Mouse (Mus musculus): ENCODE data around the gene Arhgef33. TPM values are rescaled to one million over a fixed set of nuclear protein-coding genes. Genes with fewer than 3 reads are reported as not detected.
"Not testable (repeated sequence)": the region's sequence is repeated elsewhere in the genome, so short reads cannot be mapped to it uniquely, and the experiment has no call there.

Arhgef33 gene
- polyA plus RNA-seq, 1 experiment from 2014 or later: 1.2 TPM

- no peak overlapping the region for H3K27ac ChIP-seq (ENCODE audit: low read length)
- H3K9me3 ChIP-seq (ENCODE audit: control insufficient read depth, low read depth, low read length): no peaks in the 10 kb centered on the region
- WGBS: 87% methylated on average over 8 of the region's 8 CpGs
- no peak for ATAC-seq (ENCODE audit: insufficient number of reproducible peaks, insufficient read depth, low FRiP score, low read depth)
- H3K4me1 ChIP-seq (ENCODE audit: control insufficient read depth, insufficient read depth, low read length): no peaks in the 10 kb centered on the region
- no peak overlapping the region for H3K9ac ChIP-seq (replicated peaks; ENCODE audit: low read depth, low read length)
- H3K36me3 ChIP-seq (ENCODE audit: control insufficient read depth, insufficient read depth, low read length): no peaks in the 10 kb centered on the region
- no peaks in the 10 kb centered on the region for H3K27me3 ChIP-seq (ENCODE audit: control insufficient read depth, insufficient read depth, low read length)
- no peak overlapping the region for H3K4me3 ChIP-seq (ENCODE audit: low read depth, low read length)
- no peak overlapping the region for H3K4me2 ChIP-seq (replicated peaks; ENCODE audit: low read depth, low read length)
Observed at GRCm38 (mm10) chr17:80360245-80360644, 53.0 kb downstream of the Arhgef33 start.

- WGBS: 88% methylated on average over 5 of the region's 5 CpGs
- H3K4me2 ChIP-seq (replicated peaks; ENCODE audit: low read depth, low read length): no peak overlapping the region
- no peak overlapping the region for H3K27ac ChIP-seq (ENCODE audit: low read length)
- H3K4me1 ChIP-seq (ENCODE audit: control insufficient read depth, insufficient read depth, low read length): no peaks in the 10 kb centered on the region
- H3K27me3 ChIP-seq (ENCODE audit: control insufficient read depth, insufficient read depth, low read length): 0 out of 2 replicates have a peak, but pooled peaks cover 3% of the 10 kb centered on the region
- H3K4me3 ChIP-seq (ENCODE audit: low read depth, low read length): no peak overlapping the region
- no peaks in the 10 kb centered on the region for H3K9me3 ChIP-seq (ENCODE audit: control insufficient read depth, low read depth, low read length)
- no peak for ATAC-seq (ENCODE audit: insufficient number of reproducible peaks, insufficient read depth, low FRiP score, low read depth)
- no peak overlapping the region for H3K9ac ChIP-seq (replicated peaks; ENCODE audit: low read depth, low read length)
- no peaks in the 10 kb centered on the region for H3K36me3 ChIP-seq (ENCODE audit: control insufficient read depth, insufficient read depth, low read length)
Observed at GRCm38 (mm10) chr17:80367276-80367675, 60.1 kb downstream of the Arhgef33 start.

GRCm38 (mm10) chr17:80368606-80369005, 61.4 kb downstream of the Arhgef33 start:
- 79% methylated on average over 9 of the region's 9 CpGs for WGBS

GRCm38 (mm10) chr17:80372989-80373725, 66.0 kb downstream of the Arhgef33 start, which contains the start of gene Gm10190:
TSS of gene Gm10190 (minus strand) at chr17:80373541.
- H3K4me3 ChIP-seq (ENCODE audit: low read depth, low read length): peak within 1 kb of the TSS; percentile 37
- 5% methylated on average over 95 of the region's 102 CpGs for WGBS

More at GRCm38 (mm10) chr17:80368606-80369005, 61.4 kb downstream of the Arhgef33 start:
- Histone ChIP-seq H3K9ac (replicated peaks; ENCODE audit: low read depth, low read length) (no peak overlapping the region), H3K27ac (ENCODE audit: low read length) (no peak overlapping the region), H3K4me2 (replicated peaks; ENCODE audit: low read depth, low read length) (no peak overlapping the region), H3K4me3 (ENCODE audit: low read depth, low read length) (no peak overlapping the region), H3K9me3 (ENCODE audit: control insufficient read depth, low read depth, low read length) (no peaks in the 10 kb centered on the region), H3K4me1 (ENCODE audit: control insufficient read depth, insufficient read depth, low read length) (no peaks in the 10 kb centered on the region), H3K36me3 (ENCODE audit: control insufficient read depth, insufficient read depth, low read length) (no peaks in the 10 kb centered on the region), H3K27me3 (ENCODE audit: control insufficient read depth, insufficient read depth, low read length) (0 out of 2 replicates have a peak, but pooled peaks cover 3% of the 10 kb centered on the region)
- no peak for ATAC-seq (ENCODE audit: insufficient number of reproducible peaks, insufficient read depth, low FRiP score, low read depth)

GRCm38 (mm10) chr17:80373726-80374096, 66.5 kb downstream of the Arhgef33 start:
- Histone ChIP-seq H3K9me3 (ENCODE audit: control insufficient read depth, low read depth, low read length) (no peaks in the 10 kb centered on the region), H3K4me2 (replicated peaks; ENCODE audit: low read depth, low read length) (peak overlapping the region; percentile 74), H3K9ac (replicated peaks; ENCODE audit: low read depth, low read length) (peak overlapping the region; percentile 64), H3K27ac (ENCODE audit: low read length) (peak overlapping the region; percentile 21; the same call in 1 of the 2 replicates), H3K4me3 (ENCODE audit: low read depth, low read length) (peak overlapping the region; percentile 37), H3K27me3 (ENCODE audit: control insufficient read depth, insufficient read depth, low read length) (0 out of 2 replicates have a peak, but pooled peaks cover under 1% of the 10 kb centered on the region), H3K4me1 (ENCODE audit: control insufficient read depth, insufficient read depth, low read length) (no peaks in the 10 kb centered on the region), H3K36me3 (ENCODE audit: control insufficient read depth, insufficient read depth, low read length) (no peaks in the 10 kb centered on the region)
- WGBS: 23% methylated on average over 29 of the region's 29 CpGs
- peak; percentile 76 for ATAC-seq (ENCODE audit: insufficient number of reproducible peaks, insufficient read depth, low FRiP score, low read depth)

More at GRCm38 (mm10) chr17:80372989-80373725, 66.0 kb downstream of the Arhgef33 start, which contains the start of gene Gm10190:
- Histone ChIP-seq H3K36me3 (ENCODE audit: control insufficient read depth, insufficient read depth, low read length) (no peaks in the 10 kb centered on the region), H3K27me3 (ENCODE audit: control insufficient read depth, insufficient read depth, low read length) (0 out of 2 replicates have a peak, but pooled peaks cover 3% of the 10 kb centered on the region), H3K27ac (ENCODE audit: low read length) (peak within 1 kb of the TSS; percentile 58), H3K4me2 (replicated peaks; ENCODE audit: low read depth, low read length) (peak within 1 kb of the TSS; percentile 74), H3K4me1 (ENCODE audit: control insufficient read depth, insufficient read depth, low read length) (no peaks in the 10 kb centered on the region), H3K9me3 (ENCODE audit: control insufficient read depth, low read depth, low read length) (no peaks in the 10 kb centered on the region), H3K9ac (replicated peaks; ENCODE audit: low read depth, low read length) (peak within 1 kb of the TSS; percentile 64)
- peak; percentile 98 for ATAC-seq (ENCODE audit: insufficient number of reproducible peaks, insufficient read depth, low FRiP score, low read depth)

- not testable (repeated sequence) for H3K9me3 ChIP-seq (ENCODE audit: control insufficient read depth, low read depth, low read length); H3K4me2 ChIP-seq (replicated peaks; ENCODE audit: low read depth, low read length); H3K9ac ChIP-seq (replicated peaks; ENCODE audit: low read depth, low read length); H3K36me3 ChIP-seq (ENCODE audit: control insufficient read depth, insufficient read depth, low read length); ATAC-seq (ENCODE audit: insufficient number of reproducible peaks, insufficient read depth, low FRiP score, low read depth); H3K4me1 ChIP-seq (ENCODE audit: control insufficient read depth, insufficient read depth, low read length); H3K27ac ChIP-seq (ENCODE audit: low read length); H3K27me3 ChIP-seq (ENCODE audit: control insufficient read depth, insufficient read depth, low read length); H3K4me3 ChIP-seq (ENCODE audit: low read depth, low read length)
Observed at GRCm38 (mm10) chr17:80378386-80378785, 71.2 kb downstream of the Arhgef33 start.

- WGBS: 75% methylated on average over 1 of the region's 1 CpGs
- no peak for ATAC-seq (ENCODE audit: insufficient number of reproducible peaks, insufficient read depth, low FRiP score, low read depth)
- no peaks in the 10 kb centered on the region for H3K36me3 ChIP-seq (ENCODE audit: control insufficient read depth, insufficient read depth, low read length)
- no peaks in the 10 kb centered on the region for H3K27me3 ChIP-seq (ENCODE audit: control insufficient read depth, insufficient read depth, low read length)
- H3K9me3 ChIP-seq (ENCODE audit: control insufficient read depth, low read depth, low read length): no peaks in the 10 kb centered on the region
- H3K4me1 ChIP-seq (ENCODE audit: control insufficient read depth, insufficient read depth, low read length): no peaks in the 10 kb centered on the region
- H3K4me3 ChIP-seq (ENCODE audit: low read depth, low read length): no peak overlapping the region
- no peak overlapping the region for H3K9ac ChIP-seq (replicated peaks; ENCODE audit: low read depth, low read length)
- no peak overlapping the region for H3K27ac ChIP-seq (ENCODE audit: low read length)
- no peak overlapping the region for H3K4me2 ChIP-seq (replicated peaks; ENCODE audit: low read depth, low read length)
Observed at GRCm38 (mm10) chr17:80385671-80386070, 78.5 kb downstream of the Arhgef33 start.

GRCm38 (mm10) chr17:80390024-80390423, 82.8 kb downstream of the Arhgef33 start:
- no peaks in the 10 kb centered on the region for H3K4me1 ChIP-seq (ENCODE audit: control insufficient read depth, insufficient read depth, low read length)
- H3K27me3 ChIP-seq (ENCODE audit: control insufficient read depth, insufficient read depth, low read length): no peaks in the 10 kb centered on the region
- no peak overlapping the region for H3K9ac ChIP-seq (replicated peaks; ENCODE audit: low read depth, low read length)
- H3K4me3 ChIP-seq (ENCODE audit: low read depth, low read length): no peak overlapping the region
- WGBS: 64% methylated on average over 10 of the region's 10 CpGs
- no peaks in the 10 kb centered on the region for H3K9me3 ChIP-seq (ENCODE audit: control insufficient read depth, low read depth, low read length)
- no peaks in the 10 kb centered on the region for H3K36me3 ChIP-seq (ENCODE audit: control insufficient read depth, insufficient read depth, low read length)
- ATAC-seq (ENCODE audit: insufficient number of reproducible peaks, insufficient read depth, low FRiP score, low read depth): no peak
- no peak overlapping the region for H3K4me2 ChIP-seq (replicated peaks; ENCODE audit: low read depth, low read length)
- H3K27ac ChIP-seq (ENCODE audit: low read length): no peak overlapping the region

All from stomach, embryonic 14.5 days (tissue).